Mouse (Mus musculus): ENCODE data around the gene Myadm. TPM values are rescaled to one million over a fixed set of nuclear protein-coding genes. Genes with fewer than 3 reads are reported as not detected.

Gene Myadm
- polyA plus RNA-seq, 1 experiment from 2014 or later, result 95.0 TPM

GRCm38 (mm10) chr7:3347366-3348287, 58.7 kb downstream of the Myadm start:
- H3K4me3 ChIP-seq (ENCODE audit: low read length), result no peak overlapping the region
- no peak overlapping the region for H3K9ac ChIP-seq (replicated peaks; ENCODE audit: low read length)
- H3K27ac ChIP-seq (ENCODE audit: low read length), result no peak overlapping the region
- H3K36me3 ChIP-seq (ENCODE audit: insufficient read depth, low read length), result 0 out of 2 replicates have a peak, but pooled peaks cover 2% of the 10 kb centered on the region
- no peaks in the 10 kb centered on the region for H3K9me3 ChIP-seq (ENCODE audit: low read length)
- WGBS, result 65% methylated on average over 20 of the region's 20 CpGs
- H3K4me1 ChIP-seq (ENCODE audit: insufficient read depth, low read length), result no peaks in the 10 kb centered on the region
- no peak overlapping the region for H3K4me2 ChIP-seq (replicated peaks; ENCODE audit: low read depth, low read length)
- ATAC-seq (ENCODE audit: low FRiP score, low TSS enrichment), result no peak
- H3K27me3 ChIP-seq (ENCODE audit: insufficient read depth, low read length), result no peaks in the 10 kb centered on the region

GRCm38 (mm10) chr7:3348326-3348725, 59.4 kb downstream of the Myadm start:
- no peak overlapping the region for H3K4me2 ChIP-seq (replicated peaks; ENCODE audit: low read depth, low read length)
- H3K4me1 ChIP-seq (ENCODE audit: insufficient read depth, low read length), result no peaks in the 10 kb centered on the region
- H3K27ac ChIP-seq (ENCODE audit: low read length), result no peak overlapping the region
- no peak overlapping the region for H3K4me3 ChIP-seq (ENCODE audit: low read length)
- no peaks in the 10 kb centered on the region for H3K27me3 ChIP-seq (ENCODE audit: insufficient read depth, low read length)
- WGBS, result 74% methylated on average over 5 of the region's 5 CpGs
- no peak for ATAC-seq (ENCODE audit: low FRiP score, low TSS enrichment)
- H3K9me3 ChIP-seq (ENCODE audit: low read length), result no peaks in the 10 kb centered on the region
- H3K36me3 ChIP-seq (ENCODE audit: insufficient read depth, low read length), result no peaks in the 10 kb centered on the region
- no peak overlapping the region for H3K9ac ChIP-seq (replicated peaks; ENCODE audit: low read length)

- H3K27me3 ChIP-seq (ENCODE audit: insufficient read depth, low read length), result no peaks in the 10 kb centered on the region
- H3K9me3 ChIP-seq (ENCODE audit: low read length), result no peaks in the 10 kb centered on the region
- H3K4me1 ChIP-seq (ENCODE audit: insufficient read depth, low read length), result no peaks in the 10 kb centered on the region
- ATAC-seq (ENCODE audit: low FRiP score, low TSS enrichment), result no peak
- no peak overlapping the region for H3K27ac ChIP-seq (ENCODE audit: low read length)
- no peak overlapping the region for H3K4me2 ChIP-seq (replicated peaks; ENCODE audit: low read depth, low read length)
- no peaks in the 10 kb centered on the region for H3K36me3 ChIP-seq (ENCODE audit: insufficient read depth, low read length)
- 88% methylated on average over 9 of the region's 9 CpGs for WGBS
- H3K9ac ChIP-seq (replicated peaks; ENCODE audit: low read length), result no peak overlapping the region
- no peak overlapping the region for H3K4me3 ChIP-seq (ENCODE audit: low read length)
Measured at GRCm38 (mm10) chr7:3349775-3350174, 60.9 kb downstream of the Myadm start.

Other genes starting within 250 kb of the Myadm start
- not detected in 2 replicates for gene AU018091, start 119.9 kb upstream of the Myadm start, polyA plus RNA-seq (2015; fragmentation: Nextera tagmentation; extraction: Ambion mirVana)
- gene Nlrp12, start 39.3 kb upstream of the Myadm start, polyA plus RNA-seq (2015; fragmentation: Nextera tagmentation; extraction: Ambion mirVana), result not detected in 2 replicates
- 0.14 and 0.23 TPM in 2 replicates for gene Prkcg, start 99 bp downstream of the Myadm start, polyA plus RNA-seq (2015; fragmentation: Nextera tagmentation; extraction: Ambion mirVana)
- gene Cacng7, start 43.9 kb downstream of the Myadm start, polyA plus RNA-seq (2015; fragmentation: Nextera tagmentation; extraction: Ambion mirVana), result 0.81 and 0.92 TPM in 2 replicates
- 1.0 TPM in 2 replicates for gene Cacng8, start 101.6 kb downstream of the Myadm start, polyA plus RNA-seq (2015; fragmentation: Nextera tagmentation; extraction: Ambion mirVana)
- 0.19 and 0.22 TPM in 2 replicates for gene Cacng6, start 135.1 kb downstream of the Myadm start, polyA plus RNA-seq (2015; fragmentation: Nextera tagmentation; extraction: Ambion mirVana)
- 0.12 TPM in 1 of 2 replicates, not detected in the other for gene Tarm1, start 213.5 kb downstream of the Myadm start, polyA plus RNA-seq (2015; fragmentation: Nextera tagmentation; extraction: Ambion mirVana)